Comparison of ENCODE assay signal across 8 mouse cellular contexts in genomic region chr10:43722711-43723614, GRCm38 (mm10).
DNase-seq lines count a peak whose midpoint lies in the region; ATAC-seq and TF ChIP-seq lines count a peak whose summit lies in the region.

No protein-coding gene starts in this region.

- H3K4me3 ChIP-seq in cerebellum, adult 2 months (replicated peaks; ENCODE audit: insufficient read depth, low read depth, low read length), result peak overlapping the region; percentile 33
- H3K4me3 ChIP-seq in bone marrow, adult 2 months (replicated peaks; ENCODE audit: control insufficient read depth, low read depth, low read length), result peak overlapping the region; percentile 38
- peak overlapping the region; percentile 45 for H3K4me3 ChIP-seq in heart, embryonic 15.5 days
- peak overlapping the region; percentile 24 for H3K4me3 ChIP-seq in stomach, postnatal 0 days (ENCODE audit: low read depth, low read length)

- peak in 1 of 2 experiments; percentile 10 for DNase-seq in cerebellum, adult 2 months
- no peak for DNase-seq in cerebellum, adult 11-12 months
- DNase-seq in kidney, postnatal 36 days, result peak; percentile 74 to 79
- DNase-seq in stomach, postnatal 0 days (ENCODE audit: low spot score), result peak; percentile 80
- no peak for DNase-seq in frontal cortex, postnatal 14 days (ENCODE audit: low spot score in 2 of 2)

- ATAC-seq in heart, embryonic 15.5 days (replicated peaks; ENCODE audit: insufficient number of reproducible peaks, insufficient read depth, low FRiP score, low read depth), result no peak
- ATAC-seq in megakaryocyte-erythroid progenitor cell, adult 5-6 weeks (replicated peaks; ENCODE audit: low FRiP score, low TSS enrichment, poor library complexity, severe bottlenecking), result peak; percentile 33; the same call in 1 of the 2 replicates
- ATAC-seq in stomach, postnatal 0 days (ENCODE audit: low FRiP score, low TSS enrichment), result peak; percentile 92

- no peak for TF ChIP-seq EP300 in stomach, postnatal 0 days (optimal IDR thresholded peaks at IDR 0.05)

- WGBS in cerebellum, adult 2 months, result 3% methylated on average over 23 of the region's 23 CpGs
- 11% methylated on average over 23 of the region's 23 CpGs for WGBS in bone marrow, adult 2 months
- 12% methylated on average over 23 of the region's 23 CpGs for WGBS in heart, embryonic 15.5 days
- WGBS in stomach, postnatal 0 days, result 3% methylated on average over 23 of the region's 23 CpGs

- peak overlapping the region; percentile 80 for H3K4me2 ChIP-seq in heart, embryonic 15.5 days
- H3K4me2 ChIP-seq in stomach, postnatal 0 days (replicated peaks; ENCODE audit: low read depth), result peak overlapping the region; percentile 64

- H3K27ac ChIP-seq in cerebellum, adult 2 months (ENCODE audit: insufficient read depth, low read length), result no peak overlapping the region
- H3K27ac ChIP-seq in bone marrow, adult 2 months (ENCODE audit: control insufficient read depth, insufficient read depth, low read depth, low read length, poor library complexity), result peak overlapping the region; percentile 6; the same call in 1 of the 2 replicates
- H3K27ac ChIP-seq in heart, embryonic 15.5 days, result 0 out of 2 replicates have a peak overlapping the region, but pooled peaks have one; percentile 15
- H3K27ac ChIP-seq in stomach, postnatal 0 days (replicated peaks), result peak overlapping the region; percentile 61

- no peak for TF ChIP-seq POLR2A in cerebellum, adult 2 months (IDR thresholded peaks at IDR 0.05; ENCODE audit: borderline replicate concordance, insufficient read depth, low read length)
- TF ChIP-seq POLR2A in bone marrow, adult 2 months (IDR thresholded peaks at IDR 0.05; ENCODE audit: borderline replicate concordance, control insufficient read depth, low read depth, low read length), result no peak

- no peaks in the 10 kb centered on the region for H3K36me3 ChIP-seq in heart, embryonic 15.5 days
- no peaks in the 10 kb centered on the region for H3K36me3 ChIP-seq in stomach, postnatal 0 days (ENCODE audit: control insufficient read depth, insufficient read depth, low read length)

- no peaks in the 10 kb centered on the region; the same call in 1 of the 2 replicates for H3K27me3 ChIP-seq in cerebellum, adult 2 months (ENCODE audit: control insufficient read depth, insufficient read depth, low read length)
- no peaks in the 10 kb centered on the region for H3K27me3 ChIP-seq in heart, embryonic 15.5 days
- H3K27me3 ChIP-seq in stomach, postnatal 0 days (ENCODE audit: control insufficient read depth, insufficient read depth, low read length), result no peaks in the 10 kb centered on the region

- no peak for TF ChIP-seq CTCF in cerebellum, adult 2 months (IDR thresholded peaks at IDR 0.05; ENCODE audit: borderline replicate concordance, insufficient read depth, low read depth, low read length)
- no peak for TF ChIP-seq CTCF in bone marrow, adult 2 months (IDR thresholded peaks at IDR 0.05; ENCODE audit: control insufficient read depth, insufficient read depth, low read length)
- TF ChIP-seq CTCF in stomach, postnatal 0 days (IDR thresholded peaks at IDR 0.05; ENCODE audit: low read depth), result no peak

- no peaks in the 10 kb centered on the region for H3K9me3 ChIP-seq in heart, embryonic 15.5 days (replicated peaks)
- no peaks in the 10 kb centered on the region for H3K9me3 ChIP-seq in stomach, postnatal 0 days (ENCODE audit: control insufficient read depth, low read length)

- no peaks in the 10 kb centered on the region; the same call in 1 of the 2 replicates for H3K4me1 ChIP-seq in cerebellum, adult 2 months (ENCODE audit: control insufficient read depth, insufficient read depth, low read length)
- H3K4me1 ChIP-seq in bone marrow, adult 2 months (ENCODE audit: control insufficient read depth, insufficient read depth, low read length), result peaks cover 3% of the 10 kb centered on the region
- peaks cover 14% of the 10 kb centered on the region for H3K4me1 ChIP-seq in heart, embryonic 15.5 days (replicated peaks)
- 0 out of 2 replicates have a peak, but pooled peaks cover 3% of the 10 kb centered on the region for H3K4me1 ChIP-seq in stomach, postnatal 0 days (replicated peaks; ENCODE audit: control insufficient read depth, insufficient read depth)

- peak overlapping the region; percentile 50 for H3K9ac ChIP-seq in heart, embryonic 15.5 days
- peak overlapping the region; percentile 45 for H3K9ac ChIP-seq in stomach, postnatal 0 days (ENCODE audit: low read length)

Comparison
In these comparisons a context has a peak if more than half of its experiments do, and no peak if none do; other contexts are left out.
1. DNase-seq: peak in kidney, postnatal 36 days (2 of 2) and stomach, postnatal 0 days (single experiment); none in cerebellum, adult 11-12 months (single experiment) and frontal cortex, postnatal 14 days (0 of 2).
2. Peak in every context shown above with its lines, with median percentiles within 50 percentile points of each other: H3K4me3 ChIP-seq.